Mouse (Mus musculus) hindbrain, postnatal 0 days (tissue): ENCODE measurements around the gene Gm3448. TPM values are rescaled to one million over a fixed set of nuclear protein-coding genes. Genes with fewer than 3 reads are reported as not detected.

Experiments used
- ATAC-seq: fragments of 200-750 bp; cut with Nextera tagmentation; 2 replicates; pipeline ENCODE4 v1.8.0; 2017; ENCODE audit warnings: mild to moderate bottlenecking, moderate TSS enrichment, moderate library complexity
- DNase-seq: peaks from one replicate; pipeline ENCODE4 v3.0.0-alpha.2; 2015; ENCODE audit warnings: low spot score
- H3K27ac ChIP-seq: fragments of 300-500 bp; sonication (generic); 2 replicates; pipeline ENCODE4 v1.5.1; 2014; ENCODE audit warnings: mild to moderate bottlenecking
- H3K27me3 ChIP-seq: fragments of 300-500 bp; sonication (generic); 2 replicates; pipeline ENCODE4 v1.6.1; 2014; ENCODE audit warnings: low read length, mixed read lengths; ENCODE audit not compliant: insufficient read depth
- H3K36me3 ChIP-seq: fragments of 300-500 bp; sonication (generic); 2 replicates; pipeline ENCODE4 v1.6.1; 2014; ENCODE audit warnings: low read length, mixed read lengths; ENCODE audit not compliant: insufficient read depth
- H3K4me1 ChIP-seq: fragments of 300-500 bp; sonication (generic); 2 replicates; pipeline ENCODE4 v1.6.1; 2014; ENCODE audit warnings: antibody characterized with exemption, low read length, mixed read lengths; ENCODE audit not compliant: insufficient read depth
- H3K4me2 ChIP-seq: fragments of 300-500 bp; sonication (generic); 2 replicates; pipeline ENCODE4 v1.6.1; 2014; ENCODE audit warnings: low read depth, mild to moderate bottlenecking, low read length, moderate library complexity, mixed read lengths
- H3K4me3 ChIP-seq: fragments of 300-500 bp; sonication (generic); 2 replicates; pipeline ENCODE4 v1.5.1; 2014; ENCODE audit warnings: low read length
- H3K9ac ChIP-seq: fragments of 300-500 bp; sonication (generic); replicated peaks from 2 replicates; pipeline ENCODE4 v1.6.1; 2014; ENCODE audit warnings: mild to moderate bottlenecking, low read length, moderate library complexity, mixed read lengths
- H3K9me3 ChIP-seq: fragments of 300-500 bp; sonication (generic); 2 replicates; pipeline ENCODE4 v1.6.1; 2016; ENCODE audit warnings: low read length, mixed read lengths
- CTCF ChIP-seq: IDR thresholded peaks from 2 replicates; pipeline ENCODE4 v1.5.1; 2016; ENCODE audit warnings: antibody characterized with exemption, control low read depth, low read depth
- WGBS: fragments of 180-500 bp; shearing (Covaris S2); extraction: QIAGEN DNeasy Blood & Tissue Kit; methylation state at CpG from one replicate; pipeline ENCODE4 v1.1.7; 2014; 5-methylcytosine and 5-hydroxymethylcytosine counted together
- polyA plus RNA-seq: library from polyadenylated mRNA; unstranded; fragments of >200 nt; fragmentation: Nextera tagmentation; extraction: Ambion mirVana; gene quantifications from 2 replicates; pipeline ENCODE4 v1.2.1, GENCODE M21; 2015
- total RNA-seq: library from RNA; depleted of rRNA; stranded (reverse); fragments of >200 nt; gene quantifications from 2 replicates; pipeline ENCODE4 v1.2.3, GENCODE M21; 2014; rRNA removed

Gm3448 gene
- total and polyA plus RNA-seq, 2 experiments from 2014 or later: 0.99 to 2.3 TPM

DNA sequence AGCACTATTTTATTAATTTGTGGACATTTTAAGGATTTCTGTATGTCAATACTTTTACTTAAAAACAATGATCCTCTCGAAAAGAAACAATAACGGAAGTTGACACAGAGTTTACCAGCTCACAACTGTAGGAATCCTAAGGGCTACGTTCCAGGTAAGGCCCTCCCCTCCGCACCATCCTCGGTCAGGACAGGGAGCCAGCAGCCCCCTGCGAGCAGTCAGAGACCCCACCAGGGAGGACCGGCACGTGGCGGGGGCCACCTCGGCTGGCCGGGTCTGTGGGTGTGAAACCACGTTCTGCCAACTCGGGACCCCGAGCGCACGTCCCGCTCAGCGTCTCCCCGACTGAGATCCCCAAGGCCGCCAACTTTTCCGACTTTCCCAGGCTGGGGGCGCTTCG lies 80.8 kb downstream of the Gm3448 start:
- peak overlapping the region; percentile 58 for H3K4me3 ChIP-seq
- DNase-seq: no peak
- ATAC-seq: 0 out of 2 replicates have a peak, but pooled peaks have one; percentile 2

GRCm38 (mm10) chr17:14959979-14960378 lies 81.4 kb downstream of the Gm3448 start:
- DNase-seq (no peak), ATAC-seq (no peak)
- no peak for TF ChIP-seq CTCF
- 18% methylated on average over 3 of the region's 3 CpGs for WGBS
- Histone ChIP-seq H3K9ac (no peak overlapping the region), H3K4me1 (no peaks in the 10 kb centered on the region), H3K9me3 (no peaks in the 10 kb centered on the region), H3K27me3 (no peaks in the 10 kb centered on the region), H3K4me3 (peak overlapping the region; percentile 22), H3K36me3 (no peaks in the 10 kb centered on the region), H3K27ac (no peak overlapping the region), H3K4me2 (peak overlapping the region; percentile 87)

More for the DNA sequence above, 80.8 kb downstream of the Gm3448 start:
- peak overlapping the region; percentile 87 for H3K4me2 ChIP-seq
- H3K27ac ChIP-seq: no peak overlapping the region
- H3K27me3 ChIP-seq: no peaks in the 10 kb centered on the region
- under 1% methylated on average over 18 of the region's 23 CpGs for WGBS
- no peaks in the 10 kb centered on the region for H3K4me1 ChIP-seq
- no peaks in the 10 kb centered on the region for H3K9me3 ChIP-seq
- H3K9ac ChIP-seq: peak overlapping the region; percentile 44
- no peak for TF ChIP-seq CTCF
- no peaks in the 10 kb centered on the region for H3K36me3 ChIP-seq

DNA sequence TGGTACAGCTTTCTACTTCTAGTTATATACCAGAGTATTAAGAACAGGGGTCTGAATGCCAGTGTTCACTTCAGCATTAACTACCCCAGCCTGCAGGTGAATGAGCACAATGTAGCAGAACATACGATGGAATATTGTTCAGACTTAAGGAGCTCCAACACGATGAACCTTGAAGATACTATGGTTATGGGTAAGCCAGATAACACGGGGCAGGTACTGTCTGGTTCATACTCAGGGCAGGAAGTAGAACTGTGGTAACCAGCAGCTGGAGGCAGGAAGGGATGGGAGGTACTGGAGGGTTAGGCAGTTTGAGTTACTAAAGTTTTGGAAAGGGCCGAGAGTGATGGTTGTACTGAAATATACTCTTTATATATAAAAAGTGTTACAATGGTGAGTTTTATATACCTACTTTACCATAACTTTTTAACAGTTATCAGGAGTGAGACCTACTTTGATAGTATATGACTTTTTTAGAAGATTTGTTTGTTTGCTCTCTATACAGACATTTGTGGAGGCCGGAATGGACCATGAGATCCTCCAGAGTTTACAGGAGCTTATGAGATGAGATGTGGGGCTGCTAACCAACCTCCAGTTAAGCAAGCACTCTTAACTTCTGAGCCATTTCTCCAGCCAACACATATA lies 82.5 kb downstream of the Gm3448 start:
- no peaks in the 10 kb centered on the region for H3K27me3 ChIP-seq
- no peak overlapping the region for H3K4me2 ChIP-seq
- no peak overlapping the region for H3K4me3 ChIP-seq
- H3K27ac ChIP-seq: no peak overlapping the region
- H3K9ac ChIP-seq: no peak overlapping the region
- H3K4me1 ChIP-seq: no peaks in the 10 kb centered on the region
- peaks cover 6% of the 10 kb centered on the region; the same call in 1 of the 2 replicates for H3K36me3 ChIP-seq
- DNase-seq: no peak
- no peaks in the 10 kb centered on the region for H3K9me3 ChIP-seq
- 92% methylated on average over 5 of the region's 5 CpGs for WGBS
- no peak for TF ChIP-seq CTCF
- ATAC-seq: no peak

DNA sequence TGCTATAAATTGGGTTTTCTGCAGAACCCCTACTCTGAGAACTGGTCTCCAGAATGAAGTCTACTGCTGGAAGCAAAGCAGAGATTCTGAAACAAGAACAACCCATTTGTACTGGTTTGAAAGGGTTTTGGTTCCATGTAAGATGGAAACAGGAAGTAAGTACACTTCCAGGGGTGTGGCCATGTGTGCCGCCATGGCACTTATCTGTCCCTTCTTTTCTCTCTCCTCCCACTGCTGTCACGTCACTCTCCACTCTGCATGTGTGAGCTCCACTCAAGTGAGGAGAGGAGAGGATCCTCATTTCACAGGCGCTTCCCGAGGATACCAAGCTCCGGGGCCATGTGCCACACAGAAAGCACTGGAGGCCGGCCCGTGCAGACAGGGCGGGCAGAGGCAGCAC lies 87.9 kb downstream of the Gm3448 start:
- TF ChIP-seq CTCF: no peak
- no peak for ATAC-seq
- H3K27ac ChIP-seq: no peak overlapping the region
- no peak overlapping the region for H3K4me2 ChIP-seq
- no peak overlapping the region for H3K4me3 ChIP-seq
- H3K9ac ChIP-seq: no peak overlapping the region
- peaks cover 28% of the 10 kb centered on the region for H3K36me3 ChIP-seq
- 96% methylated on average over 8 of the region's 8 CpGs for WGBS
- H3K9me3 ChIP-seq: no peaks in the 10 kb centered on the region
- no peaks in the 10 kb centered on the region for H3K4me1 ChIP-seq
- H3K27me3 ChIP-seq: no peaks in the 10 kb centered on the region
- no peak for DNase-seq

DNA sequence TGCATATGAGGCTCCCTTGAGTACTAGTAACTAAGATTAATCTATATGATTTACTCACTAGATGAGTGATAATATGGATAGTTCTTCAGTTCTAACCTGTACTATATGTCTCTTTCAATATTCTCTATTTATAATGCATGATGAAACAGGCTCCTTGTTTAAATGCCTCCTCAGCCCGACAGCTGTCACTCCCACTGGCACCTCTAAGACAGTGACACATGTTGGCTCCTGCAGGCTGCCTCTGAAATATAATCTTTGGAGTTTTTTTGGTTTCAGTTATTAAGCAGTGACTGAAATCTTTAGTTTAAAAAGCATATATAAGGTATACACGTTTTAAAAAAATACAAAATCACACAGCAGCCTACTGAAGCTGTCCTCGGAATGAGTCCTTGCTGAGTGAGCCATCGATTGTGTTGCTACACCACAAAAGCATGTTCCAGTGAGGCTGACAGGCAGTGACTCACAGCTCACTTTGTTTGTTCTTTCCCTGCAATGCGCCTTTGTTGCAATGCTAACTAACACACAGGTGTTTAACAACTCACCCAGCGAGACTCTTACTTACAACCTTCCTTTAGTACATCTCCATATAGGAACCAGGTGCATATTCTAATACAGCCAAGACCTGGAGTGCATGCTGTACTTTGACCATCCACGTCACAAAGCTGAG lies 92.0 kb downstream of the Gm3448 start:
- no peaks in the 10 kb centered on the region for H3K27me3 ChIP-seq
- H3K36me3 ChIP-seq: peaks cover 39% of the 10 kb centered on the region
- TF ChIP-seq CTCF: no peak
- H3K4me1 ChIP-seq: peaks cover 4% of the 10 kb centered on the region; the same call in 1 of the 2 replicates
- no peak overlapping the region for H3K9ac ChIP-seq
- H3K9me3 ChIP-seq: no peaks in the 10 kb centered on the region
- H3K4me2 ChIP-seq: no peak overlapping the region
- WGBS: 85% methylated on average over 7 of the region's 7 CpGs
- no peak for ATAC-seq
- no peak for DNase-seq
- H3K4me3 ChIP-seq: no peak overlapping the region
- H3K27ac ChIP-seq: no peak overlapping the region

Other genes starting within 250 kb of the Gm3448 start
- gene Wdr27, start 98.4 kb downstream of the Gm3448 start, total RNA-seq: 0.36 and 1.3 TPM in 2 replicates
- 11.1 and 11.8 TPM in 2 replicates for gene Wdr27, start 98.4 kb downstream of the Gm3448 start, polyA plus RNA-seq
- 9.7 and 16.1 TPM in 2 replicates for gene 1600012H06Rik, start 98.4 kb downstream of the Gm3448 start, total RNA-seq
- 23.9 and 25.4 TPM in 2 replicates for gene 1600012H06Rik, start 98.4 kb downstream of the Gm3448 start, polyA plus RNA-seq
- 35.4 and 38.3 TPM in 2 replicates for gene Phf10, start 80.3 kb downstream of the Gm3448 start, total RNA-seq
- 12.5 and 15.9 TPM in 2 replicates for gene Phf10, start 80.3 kb downstream of the Gm3448 start, polyA plus RNA-seq
- gene 9030025P20Rik, start 63.1 kb downstream of the Gm3448 start, total RNA-seq: 7.4 and 9.8 TPM in 2 replicates
- 8.7 and 8.9 TPM in 2 replicates for gene 9030025P20Rik, start 63.1 kb downstream of the Gm3448 start, polyA plus RNA-seq
- 1.3 TPM in 1 of 2 replicates, not detected in the other for gene Gm3417, start 62.7 kb downstream of the Gm3448 start, total RNA-seq
- 1.3 and 3.3 TPM in 2 replicates for gene Gm3417, start 62.7 kb downstream of the Gm3448 start, polyA plus RNA-seq
- 0.65 and 7.8 TPM in 2 replicates for gene Gm3435, start 31.4 kb downstream of the Gm3448 start, total RNA-seq
- gene Gm3435, start 31.4 kb downstream of the Gm3448 start, polyA plus RNA-seq: 7.7 and 10.3 TPM in 2 replicates
- 37.8 and 44.2 TPM in 2 replicates for gene Ermard, start 329 bp downstream of the Gm3448 start, total RNA-seq
- 54.0 and 59.2 TPM in 2 replicates for gene Ermard, start 329 bp downstream of the Gm3448 start, polyA plus RNA-seq
- gene Tcte3, start within 50 bp of the Gm3448 start, total RNA-seq: not detected in 2 replicates
- 1.0 and 2.3 TPM in 2 replicates for gene Tcte3, start within 50 bp of the Gm3448 start, polyA plus RNA-seq